Mouse (Mus musculus) retina, postnatal 7 days (tissue): ENCODE measurements around the gene Bag2.
A peak's percentile ranks its signal among the peaks of the same experiment; 100 is the strongest.
"Not testable (repeated sequence)": the region's sequence is repeated elsewhere in the genome, so short reads cannot be mapped to it uniquely, and the experiment has no call there.

ENCODE experiments used
- DNase-seq: peaks from one replicate; pipeline ENCODE4 v3.0.0-alpha.2; 2012; ENCODE audit warnings: low read depth, low spot score

The Bag2 gene

GRCm38 (mm10) chr1:33751283-33751682 lies 6.3 kb downstream of the Bag2 start:
- no peak for DNase-seq

- not testable (repeated sequence) for DNase-seq
Observed at GRCm38 (mm10) chr1:33749709-33750108, 7.9 kb downstream of the Bag2 start.

DNA sequence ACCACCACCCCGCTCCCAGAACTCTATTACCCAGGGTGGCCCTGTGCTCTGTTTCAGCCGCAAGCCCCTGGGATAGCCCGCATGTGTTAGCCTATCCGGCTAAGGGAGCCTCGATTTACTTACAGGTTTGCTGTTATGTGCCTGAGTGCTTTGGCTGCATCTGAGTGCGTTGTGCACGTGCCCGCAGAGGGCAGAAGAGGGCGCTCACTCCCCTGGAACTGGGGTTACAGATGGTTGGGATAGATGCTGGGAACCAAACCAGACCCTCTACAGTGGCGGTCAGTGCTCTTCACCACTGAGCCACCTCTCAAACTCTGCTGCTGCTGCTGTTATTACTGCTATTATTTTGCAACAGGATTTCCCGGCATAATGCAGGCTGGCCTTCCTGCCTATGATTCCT lies 8.5 kb downstream of the Bag2 start:
- no peak for DNase-seq

DNA sequence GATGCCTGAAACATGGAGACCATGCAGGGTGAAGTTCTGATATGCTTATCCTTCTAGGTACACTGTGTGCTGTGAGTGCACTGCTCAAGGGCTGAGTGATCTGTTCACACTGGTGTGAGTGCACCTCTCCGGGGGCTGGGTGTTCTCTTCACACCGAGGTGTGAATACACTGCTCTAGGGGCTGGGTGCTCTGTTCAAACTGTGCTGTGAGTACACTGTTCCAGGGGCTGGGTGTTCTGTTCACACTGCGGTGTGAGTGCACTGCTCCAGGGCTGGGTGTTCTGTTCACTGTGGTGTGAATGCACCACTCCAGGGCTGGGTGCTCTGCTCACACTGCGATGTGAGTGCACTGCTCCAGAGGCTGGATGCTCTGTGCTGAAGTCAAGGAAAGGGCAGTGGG lies 11.7 kb downstream of the Bag2 start:
- no peak for DNase-seq

DNA sequence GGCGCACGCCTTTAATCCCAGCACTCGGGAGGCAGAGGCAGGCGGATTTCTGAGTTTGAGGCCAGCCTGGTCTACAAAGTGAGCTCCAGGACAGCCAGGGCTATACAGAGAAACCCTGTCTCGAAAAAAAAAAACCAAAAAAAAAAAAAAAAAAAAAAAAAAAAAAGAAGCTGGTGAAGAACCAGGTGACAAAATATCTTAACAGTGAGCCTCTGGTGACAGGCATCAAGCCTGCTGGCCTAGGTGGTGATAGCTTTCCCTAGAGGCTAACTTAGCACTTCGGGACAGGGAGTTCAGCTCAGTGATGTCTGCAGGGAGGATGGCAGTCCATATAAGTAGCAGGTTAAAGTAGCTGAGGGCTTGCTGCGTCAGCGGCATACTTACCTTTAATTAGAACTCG lies 12.8 kb downstream of the Bag2 start:
- DNase-seq = not testable (repeated sequence)

DNA sequence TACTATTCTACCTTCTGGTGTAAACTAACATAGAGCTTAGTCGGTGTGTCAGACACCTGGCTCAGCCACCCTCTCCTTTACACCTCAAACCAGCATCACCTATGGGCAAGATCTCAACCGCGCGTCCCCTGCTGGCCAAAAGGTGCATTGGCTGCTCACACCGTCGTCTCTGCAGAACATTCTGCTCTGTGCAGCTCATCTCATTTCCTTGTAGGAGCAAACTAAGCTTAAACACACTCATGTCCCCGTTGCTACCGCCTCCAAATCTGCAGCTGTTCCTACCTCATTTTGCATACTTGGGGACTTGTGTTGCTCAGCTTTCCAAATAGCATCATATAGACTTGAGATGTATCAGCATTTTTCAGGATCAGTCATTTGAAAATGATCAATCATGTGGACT lies 14.7 kb downstream of the Bag2 start:
- DNase-seq = no peak

GRCm38 (mm10) chr1:33739302-33739701 lies 18.3 kb downstream of the Bag2 start:
- peak; percentile 70 for DNase-seq

DNA sequence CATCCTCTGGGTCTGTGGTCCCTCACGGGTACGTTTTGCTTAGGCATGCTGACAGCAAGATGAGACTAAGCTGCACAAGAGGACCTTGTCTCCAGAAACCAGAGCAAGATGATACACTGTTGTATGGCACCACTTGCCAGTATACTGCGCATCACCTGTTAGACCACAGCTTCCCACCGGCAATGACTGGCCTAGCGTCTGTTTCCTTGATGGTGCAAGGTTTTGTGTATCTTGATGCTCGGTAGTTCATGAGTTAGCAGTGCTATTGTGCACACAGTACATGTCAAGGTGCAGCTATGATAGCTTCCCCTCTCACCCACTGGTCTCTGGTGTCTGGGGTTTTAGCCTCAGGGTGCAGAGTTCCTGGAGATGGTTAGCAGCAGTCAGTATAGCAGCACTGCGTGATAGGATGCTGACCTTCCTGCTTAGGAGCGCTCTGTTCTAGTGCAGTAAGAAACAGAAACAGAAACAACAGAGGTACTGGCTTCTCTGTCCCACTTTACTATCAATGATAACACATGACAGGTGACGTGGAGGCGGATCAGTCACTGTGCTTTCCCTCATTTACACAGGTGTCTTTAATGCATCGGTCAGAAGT lies 18.8 kb downstream of the Bag2 start:
- DNase-seq = no peak

- no peak for DNase-seq
Observed at GRCm38 (mm10) chr1:33738281-33738680, 19.3 kb downstream of the Bag2 start.

- no peak for DNase-seq
Observed at GRCm38 (mm10) chr1:33734001-33734685, 23.5 kb downstream of the Bag2 start.

GRCm38 (mm10) chr1:33733044-33733443 lies 24.6 kb downstream of the Bag2 start:
- no peak for DNase-seq

GRCm38 (mm10) chr1:33725086-33725485 lies 32.5 kb downstream of the Bag2 start:
- DNase-seq = no peak

DNA sequence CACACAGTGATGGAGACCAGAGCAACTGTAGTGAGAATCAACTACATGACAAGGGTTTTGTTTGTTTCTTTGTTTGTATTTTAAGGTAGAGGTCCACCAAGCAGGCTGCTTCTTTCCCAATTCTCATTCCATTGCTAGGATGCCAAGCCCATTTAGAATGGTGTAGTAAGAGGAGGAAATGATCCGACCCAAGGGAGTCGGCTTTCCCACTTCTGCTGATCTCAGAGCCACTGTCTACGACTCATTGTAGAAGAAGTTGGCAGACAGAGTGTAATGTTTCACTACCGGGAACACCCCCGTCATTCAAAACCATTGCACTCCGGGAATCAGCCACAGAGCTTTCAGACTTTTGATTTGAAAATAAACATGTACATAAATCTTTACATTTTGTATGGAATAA lies 33.1 kb downstream of the Bag2 start:
- DNase-seq = no peak

- DNase-seq = no peak
Observed at GRCm38 (mm10) chr1:33721020-33721419, 36.6 kb downstream of the Bag2 start.

GRCm38 (mm10) chr1:33720231-33720630 lies 37.4 kb downstream of the Bag2 start:
- no peak for DNase-seq

- DNase-seq = peak; percentile 75
Observed at GRCm38 (mm10) chr1:33719733-33720225, 37.8 kb downstream of the Bag2 start, which contains the start of gene Rab23. Gene Rab23 (plus strand): TSS chr1:33719887.

DNA sequence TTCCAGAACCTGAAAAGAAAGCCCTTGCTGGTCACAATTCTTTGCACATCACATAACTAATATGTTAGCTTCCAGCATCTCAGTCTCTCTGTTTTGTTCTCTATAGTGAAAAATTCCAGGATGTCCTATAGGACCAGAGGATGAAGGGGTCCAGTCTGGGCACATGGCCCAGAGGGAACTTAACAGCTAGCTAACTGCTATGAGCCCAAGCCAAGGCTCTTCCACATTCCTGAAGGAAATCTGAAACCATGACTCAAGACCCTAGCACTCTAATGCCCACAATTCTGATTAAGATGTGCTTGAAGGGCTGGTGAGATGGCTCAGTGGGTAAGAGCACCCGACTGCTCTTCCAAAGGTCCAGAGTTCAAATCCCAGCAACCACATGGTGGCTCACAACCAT lies 40.0 kb downstream of the Bag2 start:
- no peak for DNase-seq

- no peak for DNase-seq
Observed at GRCm38 (mm10) chr1:33714796-33715195, 42.8 kb downstream of the Bag2 start.

DNA sequence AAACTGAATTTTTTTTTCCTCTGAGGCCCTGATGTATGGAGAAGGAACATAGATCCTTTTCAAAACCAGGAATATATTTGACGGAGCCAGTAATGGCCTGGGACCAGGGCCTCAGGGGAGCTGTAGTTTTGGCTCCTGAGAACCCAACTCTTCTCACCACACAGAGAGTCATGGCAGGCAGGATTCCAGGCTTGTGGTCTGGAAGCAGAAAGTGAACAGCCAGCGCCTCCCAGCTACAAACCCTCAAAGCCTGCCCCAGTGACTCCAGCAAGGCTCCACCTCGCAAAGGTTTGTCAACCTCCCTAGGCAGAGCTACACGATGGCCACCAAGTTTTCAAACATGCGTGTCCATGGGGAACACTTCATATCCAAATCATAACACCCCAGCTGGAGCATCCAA lies 45.6 kb downstream of the Bag2 start:
- DNase-seq = no peak

- no peak for DNase-seq
Observed at GRCm38 (mm10) chr1:33709615-33710014, 48.0 kb downstream of the Bag2 start.

DNA sequence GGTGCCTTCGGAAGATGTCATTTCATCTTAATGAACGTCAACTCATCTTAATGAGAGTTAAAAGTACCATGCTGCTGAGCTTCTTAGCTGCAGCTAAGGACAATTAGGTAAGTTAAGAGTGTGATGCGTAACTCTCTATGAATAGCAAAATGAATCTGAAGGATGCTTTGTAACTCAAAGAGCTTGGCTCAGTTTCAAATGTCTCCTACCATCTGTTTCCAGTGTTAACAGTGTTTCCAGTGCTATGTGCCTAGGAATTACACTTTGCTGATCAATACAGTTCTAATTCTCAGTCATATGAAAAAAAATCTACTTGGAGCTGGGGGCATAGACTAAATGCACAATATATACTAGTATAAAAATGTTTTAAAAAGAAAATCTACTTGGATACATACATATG lies 56.4 kb downstream of the Bag2 start:
- no peak for DNase-seq

- DNase-seq = no peak
Observed at GRCm38 (mm10) chr1:33696016-33696415, 61.6 kb downstream of the Bag2 start.
